17 mouse cellular contexts compared by ENCODE assay signal in the genomic region with DNA sequence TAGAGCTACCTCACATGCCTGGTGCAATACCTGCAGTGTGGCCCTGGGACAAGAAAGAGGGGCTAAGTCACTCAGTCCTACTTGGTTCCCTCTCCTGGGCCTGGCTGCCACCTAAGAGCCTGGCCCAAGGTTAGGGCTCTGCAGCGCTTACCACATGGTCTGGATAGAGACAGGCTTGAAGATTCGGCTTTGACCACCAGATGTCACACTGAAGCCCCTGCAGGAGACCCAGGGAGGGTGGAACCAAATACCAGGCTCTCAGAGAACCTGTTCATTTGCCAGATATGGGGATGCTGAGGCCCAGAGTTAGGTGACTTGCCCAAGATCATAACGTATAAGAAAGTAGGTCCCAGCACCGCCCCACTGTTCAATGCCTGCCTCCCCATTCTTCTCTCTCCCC. TPM values are rescaled to one million over a fixed set of nuclear protein-coding genes. Genes with fewer than 3 reads are reported as not detected.
DNase-seq lines count a peak whose midpoint lies in the region; ATAC-seq and TF ChIP-seq lines count a peak whose summit lies in the region.
"Had no signal": no experiment of that assay in that cellular context is flagged by ENCODE, and none has a peak within 500 bp of the region (broad histone marks: within the 10 kb centered on the region; RNA-seq: fewer than 3 reads in every experiment).

No protein-coding gene starts in this region.

- ATAC-seq in intestine, postnatal 0 days, result no peak
- ATAC-seq in intestine, embryonic 15.5 days, result no peak
- ATAC-seq in stomach, postnatal 0 days (ENCODE audit: low FRiP score, low TSS enrichment), result no peak

- no peak overlapping the region for H3K4me3 ChIP-seq in intestine, postnatal 0 days (ENCODE audit: low read depth, low read length)
- no peak overlapping the region for H3K4me3 ChIP-seq in intestine, embryonic 15.5 days (replicated peaks)
- no peak overlapping the region for H3K4me3 ChIP-seq in spleen, adult 2 months (ENCODE audit: extremely low read depth, insufficient read depth, insufficient read length)
- no peak overlapping the region for H3K4me3 ChIP-seq in ES-E14 (ENCODE audit: insufficient read depth in 1 of 2, low read depth in 1 of 2, low read length in 2 of 2, poor library complexity in 1 of 2, severe bottlenecking in 1 of 2)
- no peak overlapping the region for H3K4me3 ChIP-seq in stomach, postnatal 0 days (ENCODE audit: low read depth, low read length)
- H3K4me3 ChIP-seq: heart, embryonic 10.5 days; liver, embryonic 15.5 days; neural tube, embryonic 15.5 days had no signal

- H3K27ac ChIP-seq in intestine, postnatal 0 days (ENCODE audit: low read depth, low read length), result no peak overlapping the region
- no peak overlapping the region for H3K27ac ChIP-seq in intestine, embryonic 15.5 days
- H3K27ac ChIP-seq in spleen, adult 2 months (ENCODE audit: insufficient read depth, low read length), result no peak overlapping the region
- H3K27ac ChIP-seq in ES-E14 (ENCODE audit: insufficient read depth, low read depth, low read length, poor library complexity, severe bottlenecking), result no peak overlapping the region
- no peak overlapping the region for H3K27ac ChIP-seq in stomach, postnatal 0 days (replicated peaks)
- H3K27ac ChIP-seq: heart, embryonic 10.5 days; liver, embryonic 15.5 days; neural tube, embryonic 15.5 days had no signal

- H3K27me3 ChIP-seq in intestine, postnatal 0 days (replicated peaks; ENCODE audit: control insufficient read depth, insufficient read depth, low read length), result no peaks in the 10 kb centered on the region
- H3K27me3 ChIP-seq in intestine, embryonic 15.5 days (replicated peaks), result no peaks in the 10 kb centered on the region
- H3K27me3 ChIP-seq in spleen, adult 2 months (ENCODE audit: control insufficient read depth, insufficient read depth, low read length), result no peaks in the 10 kb centered on the region
- no peaks in the 10 kb centered on the region for H3K27me3 ChIP-seq in stomach, postnatal 0 days (ENCODE audit: control insufficient read depth, insufficient read depth, low read length)

- H3K4me1 ChIP-seq in intestine, postnatal 0 days (replicated peaks; ENCODE audit: control insufficient read depth, insufficient read depth, low read length), result no peaks in the 10 kb centered on the region
- 0 out of 2 replicates have a peak, but pooled peaks cover 10% of the 10 kb centered on the region for H3K4me1 ChIP-seq in intestine, embryonic 15.5 days (replicated peaks)
- peaks cover 16% of the 10 kb centered on the region; the same call in 1 of the 2 replicates for H3K4me1 ChIP-seq in spleen, adult 2 months (ENCODE audit: control insufficient read depth, insufficient read depth, insufficient read length)
- H3K4me1 ChIP-seq in ES-E14 (ENCODE audit: control insufficient read depth in 2 of 2, insufficient read depth in 2 of 2, low read length in 2 of 2, poor library complexity in 1 of 2), result peaks cover 0 to 2% of the 10 kb centered on the region in 2 experiments; a peak in 1 of 4 replicates
- 0 out of 2 replicates have a peak, but pooled peaks cover 2% of the 10 kb centered on the region for H3K4me1 ChIP-seq in stomach, postnatal 0 days (replicated peaks; ENCODE audit: control insufficient read depth, insufficient read depth)

- peaks cover 27% of the 10 kb centered on the region; the same call in 1 of the 2 replicates for H3K36me3 ChIP-seq in intestine, postnatal 0 days (ENCODE audit: control insufficient read depth, insufficient read depth)
- H3K36me3 ChIP-seq in intestine, embryonic 15.5 days, result peaks cover 4% of the 10 kb centered on the region; the same call in 1 of the 2 replicates
- H3K36me3 ChIP-seq in spleen, adult 2 months (ENCODE audit: control insufficient read depth, insufficient read depth, low read length), result no peaks in the 10 kb centered on the region
- no peaks in the 10 kb centered on the region for H3K36me3 ChIP-seq in ES-E14 (ENCODE audit: control insufficient read depth, insufficient read depth, low read length, poor library complexity, severe bottlenecking)
- H3K36me3 ChIP-seq in stomach, postnatal 0 days (ENCODE audit: control insufficient read depth, insufficient read depth, low read length), result 0 out of 2 replicates have a peak, but pooled peaks cover 3% of the 10 kb centered on the region
- H3K36me3 ChIP-seq: G1E; liver, embryonic 15.5 days had no signal

- WGBS in intestine, postnatal 0 days, result 71% methylated on average over 4 of the region's 4 CpGs
- 77% methylated on average over 4 of the region's 4 CpGs for WGBS in intestine, embryonic 15.5 days
- WGBS in spleen, adult 2 months, result 73% methylated on average over 4 of the region's 4 CpGs
- 62% methylated on average over 4 of the region's 4 CpGs for WGBS in stomach, postnatal 0 days

- TF ChIP-seq POLR2A in spleen, adult 2 months (IDR thresholded peaks at IDR 0.05; ENCODE audit: low read depth, low read length), result no peak

- H3K9ac ChIP-seq in intestine, postnatal 0 days (ENCODE audit: low read depth, low read length), result no peak overlapping the region
- H3K9ac ChIP-seq in intestine, embryonic 15.5 days, result no peak overlapping the region
- H3K9ac ChIP-seq in ES-E14 (ENCODE audit: insufficient read depth, low read depth, low read length, poor library complexity, severe bottlenecking), result 0 out of 2 replicates have a peak overlapping the region, but pooled peaks have one; percentile 5
- H3K9ac ChIP-seq in stomach, postnatal 0 days (ENCODE audit: low read length), result no peak overlapping the region
- H3K9ac ChIP-seq: liver, embryonic 15.5 days; neural tube, embryonic 15.5 days had no signal

- in situ Hi-C loops in ES-E14 (cut with MboI; ENCODE audit: low sequenced_read_pairs in 2 of 2, unreplicated experiment in 2 of 2), result no loop called here

- no peak for DNase-seq in spleen, adult 2 months (ENCODE audit: low read depth in 1 of 2, low spot score in 2 of 2)
- no peak for DNase-seq in spleen, adult 18-20 months
- DNase-seq in ES-E14 (ENCODE audit: low read depth, low spot score), result no peak
- no peak for DNase-seq in stomach, postnatal 0 days (ENCODE audit: low spot score)
- no peak for DNase-seq in adrenal gland, postnatal 25 days
- no peak for DNase-seq in kidney, postnatal 4 days
- DNase-seq: cerebellum, adult 18-20 months; heart, postnatal 36 days; kidney, postnatal 10 days; layer of hippocampus, postnatal 36 days had no signal

- no peaks in the 10 kb centered on the region for H3K9me3 ChIP-seq in intestine, postnatal 0 days (ENCODE audit: control insufficient read depth)
- no peaks in the 10 kb centered on the region for H3K9me3 ChIP-seq in intestine, embryonic 15.5 days
- H3K9me3 ChIP-seq in ES-E14 (ENCODE audit: control insufficient read depth, insufficient read depth, low read depth, low read length), result no peaks in the 10 kb centered on the region
- no peaks in the 10 kb centered on the region for H3K9me3 ChIP-seq in stomach, postnatal 0 days (ENCODE audit: control insufficient read depth, low read length)
- H3K9me3 ChIP-seq: G1E; heart, embryonic 10.5 days; liver, embryonic 15.5 days; neural tube, embryonic 15.5 days had no signal

- TF ChIP-seq CTCF in intestine, postnatal 0 days (IDR thresholded peaks at IDR 0.05; ENCODE audit: low read depth), result peak; percentile 31; the same call in 1 of the 2 replicates
- peak; percentile 15; the same call in 1 of the 2 replicates for TF ChIP-seq CTCF in spleen, adult 2 months (IDR thresholded peaks at IDR 0.05; ENCODE audit: extremely low read depth, insufficient read depth, insufficient read length, insufficient replicate concordance)
- peak; percentile 38 for TF ChIP-seq CTCF in stomach, postnatal 0 days (IDR thresholded peaks at IDR 0.05; ENCODE audit: low read depth)

- no peak overlapping the region for H3K4me2 ChIP-seq in intestine, postnatal 0 days (replicated peaks; ENCODE audit: low read depth)
- no peak overlapping the region for H3K4me2 ChIP-seq in intestine, embryonic 15.5 days (replicated peaks)
- no peak overlapping the region for H3K4me2 ChIP-seq in stomach, postnatal 0 days (replicated peaks; ENCODE audit: low read depth)
- H3K4me2 ChIP-seq: liver, embryonic 15.5 days; neural tube, embryonic 15.5 days had no signal

- TF ChIP-seq EP300 in stomach, postnatal 0 days (optimal IDR thresholded peaks at IDR 0.05), result no peak

RNA-seq across cellular contexts. Expression of gene Ssh3, which starts 3.0 kb away (rescaled TPM):
- polyA plus RNA-seq in intestine, postnatal 0 days (2015; fragmentation: Nextera tagmentation; extraction: Ambion mirVana), result 18.1 and 18.5 TPM in 2 replicates
- polyA plus RNA-seq in intestine, embryonic 15.5 days (2015; fragmentation: Nextera tagmentation; extraction: Ambion mirVana), result 22.2 and 24.8 TPM in 2 replicates
- polyA plus RNA-seq in spleen, adult 2 months (2012; rRNA removed), result 43.3 and 51.1 TPM in 2 replicates
- total RNA-seq in ES-E14 (2012; rRNA removed), result 7.3 and 15.1 TPM in 2 replicates
- polyA plus RNA-seq in stomach, postnatal 0 days (2015; fragmentation: Nextera tagmentation; extraction: Ambion mirVana), result 36.9 and 41.0 TPM in 2 replicates
- 35.6 and 52.3 TPM in 2 replicates for total RNA-seq in adrenal gland, postnatal 25 days (2021)

RNA-seq across cellular contexts. Expression of gene Ankrd13d, which starts 17.0 kb away (rescaled TPM):
- 2.0 and 2.4 TPM in 2 replicates for polyA plus RNA-seq in intestine, postnatal 0 days (2015; fragmentation: Nextera tagmentation; extraction: Ambion mirVana)
- polyA plus RNA-seq in intestine, embryonic 15.5 days (2015; fragmentation: Nextera tagmentation; extraction: Ambion mirVana), result 5.3 and 5.7 TPM in 2 replicates
- 16.1 and 17.7 TPM in 2 replicates for polyA plus RNA-seq in spleen, adult 2 months (2012; rRNA removed)
- total RNA-seq in ES-E14 (2012; rRNA removed), result 5.5 and 8.8 TPM in 2 replicates
- polyA plus RNA-seq in stomach, postnatal 0 days (2015; fragmentation: Nextera tagmentation; extraction: Ambion mirVana), result 5.0 and 5.2 TPM in 2 replicates
- 4.3 and 4.9 TPM in 2 replicates for total RNA-seq in adrenal gland, postnatal 25 days (2021)

RNA-seq across cellular contexts. Expression of gene Pold4, which starts 34.3 kb away (rescaled TPM):
- polyA plus RNA-seq in intestine, postnatal 0 days (2015; fragmentation: Nextera tagmentation; extraction: Ambion mirVana), result 81.5 and 87.8 TPM in 2 replicates
- 35.0 and 40.8 TPM in 2 replicates for polyA plus RNA-seq in intestine, embryonic 15.5 days (2015; fragmentation: Nextera tagmentation; extraction: Ambion mirVana)
- 233 and 309 TPM in 2 replicates for polyA plus RNA-seq in spleen, adult 2 months (2012; rRNA removed)
- 6.2 and 8.7 TPM in 2 replicates for total RNA-seq in ES-E14 (2012; rRNA removed)
- polyA plus RNA-seq in stomach, postnatal 0 days (2015; fragmentation: Nextera tagmentation; extraction: Ambion mirVana), result 42.8 and 45.0 TPM in 2 replicates
- total RNA-seq in adrenal gland, postnatal 25 days (2021), result 56.8 and 60.4 TPM in 2 replicates

RNA-seq across cellular contexts. Expression of gene Grk2, which starts 40.1 kb away (rescaled TPM):
- 14.4 and 18.5 TPM in 2 replicates for polyA plus RNA-seq in intestine, postnatal 0 days (2015; fragmentation: Nextera tagmentation; extraction: Ambion mirVana)
- 18.2 and 18.3 TPM in 2 replicates for polyA plus RNA-seq in intestine, embryonic 15.5 days (2015; fragmentation: Nextera tagmentation; extraction: Ambion mirVana)
- polyA plus RNA-seq in spleen, adult 2 months (2012; rRNA removed), result 301 and 394 TPM in 2 replicates
- total RNA-seq in ES-E14 (2012; rRNA removed), result 56.1 and 76.6 TPM in 2 replicates
- polyA plus RNA-seq in stomach, postnatal 0 days (2015; fragmentation: Nextera tagmentation; extraction: Ambion mirVana), result 19.3 and 25.5 TPM in 2 replicates
- total RNA-seq in adrenal gland, postnatal 25 days (2021), result 45.8 and 59.4 TPM in 2 replicates

RNA-seq across cellular contexts. Expression of gene AC109138.7, which starts 51.8 kb away (rescaled TPM):
- polyA plus RNA-seq in intestine, postnatal 0 days (2015; fragmentation: Nextera tagmentation; extraction: Ambion mirVana), result not detected in 2 replicates
- not detected in 2 replicates for polyA plus RNA-seq in intestine, embryonic 15.5 days (2015; fragmentation: Nextera tagmentation; extraction: Ambion mirVana)
- polyA plus RNA-seq in spleen, adult 2 months (2012; rRNA removed), result not detected in 2 replicates
- total RNA-seq in ES-E14 (2012; rRNA removed), result not detected in 2 replicates
- not detected in 2 replicates for polyA plus RNA-seq in stomach, postnatal 0 days (2015; fragmentation: Nextera tagmentation; extraction: Ambion mirVana)
- total RNA-seq in adrenal gland, postnatal 25 days (2021), result not detected in 2 replicates
- total RNA-seq: G1E; heart, postnatal 36 days; layer of hippocampus, postnatal 36 days had no signal
- polyA plus RNA-seq: heart, embryonic 10.5 days; limb, embryonic 11.5 days; liver, embryonic 15.5 days; neural tube, embryonic 15.5 days had no signal
